Mouse (Mus musculus) neutrophil, adult 5-6 weeks (primary cell): ENCODE data around the gene Rnf217. TPM values are rescaled to one million over a fixed set of nuclear protein-coding genes. Genes with fewer than 3 reads are reported as not detected.

Experiments used
- ATAC-seq: fragments of 151-379, 151-347 bp; 2 replicates; pipeline ENCODE4 v1.8.0; 2017; ENCODE audit warnings: mild to moderate bottlenecking, moderate TSS enrichment; ENCODE audit not compliant: insufficient number of reproducible peaks, poor library complexity, low FRiP score, severe bottlenecking; ENCODE audit errors: extremely low read depth
- total RNA-seq: library from RNA; stranded (forward); fragments of 200-1000 nt; gene quantifications from 2 replicates; pipeline ENCODE4 v1.2.3, GENCODE M21; 2017

The Rnf217 gene
- total RNA-seq, 1 experiment from 2014 or later, result 0.12 TPM

GRCm38 (mm10) chr10:31573267-31573666 is 35.7 kb downstream of the Rnf217 start:
- ATAC-seq, result no peak

GRCm38 (mm10) chr10:31557311-31557710 is 51.7 kb downstream of the Rnf217 start:
- no peak for ATAC-seq

- no peak for ATAC-seq
Measured at GRCm38 (mm10) chr10:31555433-31555960, 53.5 kb downstream of the Rnf217 start.

GRCm38 (mm10) chr10:31553302-31553701 is 55.7 kb downstream of the Rnf217 start:
- ATAC-seq, result no peak

- ATAC-seq, result no peak
Measured at GRCm38 (mm10) chr10:31551850-31552249, 57.1 kb downstream of the Rnf217 start.

GRCm38 (mm10) chr10:31551362-31551761 is 57.6 kb downstream of the Rnf217 start:
- ATAC-seq, result no peak

- no peak for ATAC-seq
Measured at GRCm38 (mm10) chr10:31547156-31547555, 61.8 kb downstream of the Rnf217 start.

GRCm38 (mm10) chr10:31544149-31544942 is 64.6 kb downstream of the Rnf217 start:
- no peak for ATAC-seq

- ATAC-seq, result no peak
Measured at GRCm38 (mm10) chr10:31540518-31540917, 68.5 kb downstream of the Rnf217 start.

- ATAC-seq, result no peak
Measured at GRCm38 (mm10) chr10:31539351-31539750, 69.6 kb downstream of the Rnf217 start.

- no peak for ATAC-seq
Measured at GRCm38 (mm10) chr10:31538721-31539120, 70.3 kb downstream of the Rnf217 start.

- no peak for ATAC-seq
Measured at GRCm38 (mm10) chr10:31538243-31538642, 70.7 kb downstream of the Rnf217 start.

GRCm38 (mm10) chr10:31537213-31537612 is 71.8 kb downstream of the Rnf217 start:
- ATAC-seq, result no peak

GRCm38 (mm10) chr10:31535046-31535445 is 73.9 kb downstream of the Rnf217 start:
- no peak for ATAC-seq

- ATAC-seq, result no peak
Measured at GRCm38 (mm10) chr10:31533270-31533826, 75.6 kb downstream of the Rnf217 start.

GRCm38 (mm10) chr10:31532782-31533181 is 76.2 kb downstream of the Rnf217 start:
- ATAC-seq, result no peak

GRCm38 (mm10) chr10:31528297-31528984 is 80.5 kb downstream of the Rnf217 start:
- ATAC-seq, result no peak

GRCm38 (mm10) chr10:31525705-31526104 is 83.3 kb downstream of the Rnf217 start:
- ATAC-seq, result no peak

- ATAC-seq, result no peak
Measured at GRCm38 (mm10) chr10:31519420-31519819, 89.6 kb downstream of the Rnf217 start.

- no peak for ATAC-seq
Measured at GRCm38 (mm10) chr10:31518210-31518609, 90.8 kb downstream of the Rnf217 start.
